Mouse (Mus musculus) subcutaneous adipose tissue, adult 2 months (tissue): ENCODE data around the gene Pik3c2a. TPM values are rescaled to one million over a fixed set of nuclear protein-coding genes. Genes with fewer than 3 reads are reported as not detected.

Experiments used
- polyA plus RNA-seq: library from polyadenylated mRNA; depleted of rRNA; stranded (reverse); fragments of >200 nt; gene quantifications from 2 replicates; pipeline ENCODE4 v1.2.3, GENCODE M21; 2012; ENCODE audit warnings: low replicate concordance; rRNA removed

Gene Pik3c2a
- polyA plus RNA-seq, result 6.2 and 6.5 TPM in 2 replicates

GRCm38 (mm10) chr7:116443004-116443696 lies at the start of gene Pik3c2a:
Gene Pik3c2a (minus strand): TSS chr7:116443449.

GRCm38 (mm10) chr7:116333713-116334668 lies 109.3 kb downstream of the Pik3c2a start, which contains the start of gene Rps13:
Gene Rps13 (minus strand): TSS chr7:116334195.

GRCm38 (mm10) chr7:116307871-116308631 lies 135.2 kb downstream of the Pik3c2a start, which contains the start of gene Plekha7:
Gene Plekha7 (minus strand): TSS chr7:116308376.

Other genes with a start within 250 kb of the Pik3c2a start
- gene Plekha7, start 135.1 kb downstream of the Pik3c2a start, polyA plus RNA-seq, result 5.4 and 8.5 TPM in 2 replicates
- 71.0 and 137 TPM in 2 replicates for gene Rps13, start 109.3 kb downstream of the Pik3c2a start, polyA plus RNA-seq
- 4.0 and 4.7 TPM in 2 replicates for gene Nucb2, start 60.9 kb upstream of the Pik3c2a start, polyA plus RNA-seq